Mouse (Mus musculus) forebrain, embryonic 13.5 days (tissue): ENCODE measurements at regions not wholly inside any gene's neighbourhood (a gene's known extent, or its start where the extent isn't known, plus 50 kb on each side); places are given as distances from the start of the nearest gene placed in this dataset.
"Not testable (repeated sequence)": the region's sequence is repeated elsewhere in the genome, so short reads cannot be mapped to it uniquely, and the experiment has no call there.

ENCODE experiments used
- ATAC-seq: fragments of 200-750 bp; cut with Nextera tagmentation; 2 replicates; pipeline ENCODE4 v1.8.0; 2017
- H3K27ac ChIP-seq: fragments of 300-500 bp; sonication (generic); 2 replicates; pipeline ENCODE4 v1.5.1; 2015; ENCODE audit warnings: inconsistent platforms, mild to moderate bottlenecking, moderate library complexity
- H3K27me3 ChIP-seq: fragments of 300-500 bp; sonication (generic); 2 replicates; pipeline ENCODE4 v1.6.1; 2015; ENCODE audit warnings: mild to moderate bottlenecking, inconsistent platforms
- H3K36me3 ChIP-seq: fragments of 300-500 bp; sonication (generic); 2 replicates; pipeline ENCODE4 v1.6.1; 2015; ENCODE audit warnings: mild to moderate bottlenecking, inconsistent platforms; ENCODE audit not compliant: poor library complexity, severe bottlenecking
- H3K4me1 ChIP-seq: fragments of 300-500 bp; sonication (generic); 2 replicates; pipeline ENCODE4 v1.6.1; 2015; ENCODE audit warnings: inconsistent platforms
- H3K4me2 ChIP-seq: fragments of 300-500 bp; sonication (generic); 2 replicates; pipeline ENCODE4 v1.6.1; 2015; ENCODE audit warnings: inconsistent platforms, mild to moderate bottlenecking, moderate library complexity
- H3K4me3 ChIP-seq: fragments of 300-500 bp; sonication (generic); 2 replicates; pipeline ENCODE4 v1.5.1; 2015; ENCODE audit warnings: mild to moderate bottlenecking, inconsistent platforms
- H3K9ac ChIP-seq: fragments of 300-500 bp; sonication (generic); 2 replicates; pipeline ENCODE4 v1.6.1; 2015; ENCODE audit warnings: mild to moderate bottlenecking, inconsistent platforms
- H3K9me3 ChIP-seq: fragments of 300-500 bp; sonication (generic); replicated peaks from 2 replicates; pipeline ENCODE4 v1.6.1; 2016; ENCODE audit warnings: inconsistent platforms
- WGBS: fragments of 180-500 bp; shearing (Covaris S2); methylation state at CpG from one replicate; pipeline ENCODE4 v1.1.7; 2015; 5-methylcytosine and 5-hydroxymethylcytosine counted together

DNA sequence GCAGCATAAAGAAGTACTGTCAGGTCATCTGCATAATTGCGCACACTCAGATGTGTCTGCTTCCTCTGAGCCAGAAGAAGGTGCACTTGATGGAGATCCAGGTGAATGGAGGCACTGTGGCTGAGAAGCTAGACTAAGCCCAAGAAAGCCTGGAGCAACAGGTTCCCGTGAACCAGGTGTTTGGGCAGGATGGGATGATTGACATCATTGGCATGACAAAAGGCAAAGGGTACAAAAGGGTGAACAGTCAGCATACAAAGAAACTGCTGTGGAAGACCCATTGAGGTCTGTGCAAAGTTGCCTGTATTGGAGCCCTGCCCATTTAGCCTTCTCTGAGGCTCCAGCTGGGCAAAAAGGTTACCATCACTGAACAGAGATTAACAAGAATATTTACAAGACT, 337.0 kb upstream of the Zfp960 start:
- WGBS: 91% methylated on average over 2 of the region's 2 CpGs
- H3K4me1 ChIP-seq: no peaks in the 10 kb centered on the region
- no peaks in the 10 kb centered on the region for H3K27me3 ChIP-seq
- H3K36me3 ChIP-seq: no peaks in the 10 kb centered on the region
- no peaks in the 10 kb centered on the region for H3K9me3 ChIP-seq
- H3K9ac ChIP-seq: no peak overlapping the region
- H3K4me2 ChIP-seq: no peak overlapping the region
- no peak overlapping the region for H3K4me3 ChIP-seq
- no peak for ATAC-seq
- H3K27ac ChIP-seq: no peak overlapping the region

- Histone ChIP-seq H3K4me2 (no peak overlapping the region), H3K27me3 (no peaks in the 10 kb centered on the region), H3K36me3 (no peaks in the 10 kb centered on the region), H3K4me3 (no peak overlapping the region), H3K9ac (no peak overlapping the region), H3K27ac (no peak overlapping the region), H3K9me3 (no peaks in the 10 kb centered on the region), H3K4me1 (no peaks in the 10 kb centered on the region)
- ATAC-seq: peak; percentile 50; the same call in 1 of the 2 replicates
- WGBS: 74% methylated on average over 4 of the region's 4 CpGs
Observed at GRCm38 (mm10) chr17:16753090-16753489, 310.8 kb upstream of the Zfp960 start.

- not testable (repeated sequence) for H3K9me3 ChIP-seq, H3K27me3 ChIP-seq, H3K4me1 ChIP-seq, H3K36me3 ChIP-seq, H3K27ac ChIP-seq, ATAC-seq, H3K9ac ChIP-seq, H3K4me3 ChIP-seq, H3K4me2 ChIP-seq
- WGBS: 97% methylated on average over 7 of the region's 7 CpGs
Observed at GRCm38 (mm10) chr17:16770587-16770986, 293.3 kb upstream of the Zfp960 start.

DNA sequence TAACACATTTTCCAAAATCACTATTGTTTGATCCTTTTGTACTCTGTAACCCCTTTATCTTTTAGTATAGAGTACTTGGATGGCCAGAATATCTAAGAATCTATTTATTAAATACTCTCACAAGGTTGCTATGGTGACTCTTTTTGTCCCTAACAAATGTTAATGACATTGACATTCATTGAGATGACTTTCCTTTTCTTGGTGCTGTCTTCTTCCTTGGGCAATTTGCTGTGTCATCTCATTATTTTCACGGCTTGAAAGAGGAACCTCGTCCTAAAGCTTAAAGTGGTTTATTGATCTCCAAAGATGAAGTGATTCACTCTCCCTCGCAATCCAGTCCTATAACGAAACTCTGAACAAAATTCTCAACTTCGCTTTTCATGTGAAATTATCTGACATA, 265.6 kb upstream of the Zfp960 start:
- Histone ChIP-seq H3K4me3 (no peak overlapping the region), H3K27ac (no peak overlapping the region), H3K9ac (no peak overlapping the region), H3K4me2 (no peak overlapping the region), H3K36me3 (no peaks in the 10 kb centered on the region), H3K9me3 (no peaks in the 10 kb centered on the region), H3K27me3 (no peaks in the 10 kb centered on the region), H3K4me1 (no peaks in the 10 kb centered on the region)
- 67% methylated on average over 5 of the region's 5 CpGs for WGBS
- ATAC-seq: no peak

DNA sequence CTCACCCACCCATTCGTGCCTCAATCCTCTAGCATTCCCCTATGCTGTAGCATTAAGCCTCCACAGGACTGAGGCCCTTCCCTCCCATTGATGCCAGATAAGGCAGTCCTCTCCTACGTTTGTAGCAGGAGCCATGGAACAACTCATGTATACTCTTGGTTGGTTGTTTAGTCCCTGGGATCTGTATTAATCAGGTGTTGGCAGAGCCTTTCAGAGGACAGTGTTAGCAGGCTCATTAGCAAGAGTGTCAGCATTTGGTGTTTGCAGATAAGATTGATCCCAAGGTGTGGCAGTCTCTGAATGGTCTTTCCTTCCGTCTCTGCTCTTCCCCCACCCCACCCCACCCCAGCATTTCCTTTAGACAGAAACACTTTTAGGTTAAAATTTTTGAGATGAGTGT, 258.9 kb upstream of the Zfp960 start:
- H3K27ac ChIP-seq: no peak overlapping the region
- 60% methylated on average over 3 of the region's 3 CpGs for WGBS
- no peaks in the 10 kb centered on the region for H3K4me1 ChIP-seq
- no peak overlapping the region for H3K9ac ChIP-seq
- H3K9me3 ChIP-seq: no peaks in the 10 kb centered on the region
- no peaks in the 10 kb centered on the region for H3K27me3 ChIP-seq
- H3K4me3 ChIP-seq: no peak overlapping the region
- ATAC-seq: no peak
- no peak overlapping the region for H3K4me2 ChIP-seq
- no peaks in the 10 kb centered on the region for H3K36me3 ChIP-seq

DNA sequence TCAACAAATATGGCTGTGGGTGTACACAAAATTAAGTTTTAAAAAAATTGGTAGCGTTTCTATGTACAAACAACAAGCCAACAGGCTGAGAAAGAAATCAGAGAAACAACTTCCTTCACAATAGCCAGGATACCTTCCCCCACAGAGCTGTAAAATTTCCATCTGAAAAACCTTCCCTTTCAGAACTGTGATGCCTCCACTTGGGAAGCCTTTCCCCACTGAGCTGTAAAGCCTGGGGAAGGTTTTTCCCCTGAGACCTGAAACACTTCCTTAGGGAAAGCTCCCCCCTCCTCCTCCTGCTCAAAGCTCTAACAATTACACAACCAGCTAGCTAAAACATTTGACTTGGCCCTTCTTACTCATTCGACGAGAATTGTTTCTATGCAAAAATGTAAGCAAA, 245.5 kb upstream of the Zfp960 start:
- Histone ChIP-seq H3K9ac (no peak overlapping the region), H3K4me3 (no peak overlapping the region), H3K36me3 (no peaks in the 10 kb centered on the region), H3K27ac (no peak overlapping the region), H3K4me2 (no peak overlapping the region), H3K27me3 (no peaks in the 10 kb centered on the region), H3K4me1 (no peaks in the 10 kb centered on the region), H3K9me3 (no peaks in the 10 kb centered on the region)
- WGBS: 25% methylated on average over 3 of the region's 3 CpGs
- ATAC-seq: no peak

DNA sequence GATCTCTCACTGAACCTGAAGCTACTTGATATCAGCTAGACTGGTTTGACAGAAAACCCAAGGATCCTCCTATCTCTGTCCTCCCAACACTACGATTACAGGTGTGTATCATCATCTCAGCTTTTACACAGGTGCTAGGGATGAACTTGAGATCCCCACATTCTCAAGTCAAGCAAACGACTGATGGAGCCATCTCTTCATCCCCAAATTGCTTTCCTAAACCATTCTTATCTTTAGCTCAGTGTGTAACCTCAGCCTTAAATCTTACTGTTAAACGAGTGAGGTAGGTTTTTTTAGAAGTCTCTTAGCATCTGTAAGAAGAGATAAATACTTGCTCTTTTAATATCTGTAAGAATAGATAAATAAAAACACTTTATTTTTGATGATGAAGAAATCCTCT, 242.2 kb upstream of the Zfp960 start:
- Histone ChIP-seq H3K4me1 (no peaks in the 10 kb centered on the region), H3K36me3 (no peaks in the 10 kb centered on the region), H3K9me3 (no peaks in the 10 kb centered on the region), H3K27ac (no peak overlapping the region), H3K4me2 (no peak overlapping the region), H3K9ac (no peak overlapping the region), H3K27me3 (no peaks in the 10 kb centered on the region), H3K4me3 (no peak overlapping the region)
- ATAC-seq: no peak
- WGBS: 85% methylated on average over 3 of the region's 3 CpGs

DNA sequence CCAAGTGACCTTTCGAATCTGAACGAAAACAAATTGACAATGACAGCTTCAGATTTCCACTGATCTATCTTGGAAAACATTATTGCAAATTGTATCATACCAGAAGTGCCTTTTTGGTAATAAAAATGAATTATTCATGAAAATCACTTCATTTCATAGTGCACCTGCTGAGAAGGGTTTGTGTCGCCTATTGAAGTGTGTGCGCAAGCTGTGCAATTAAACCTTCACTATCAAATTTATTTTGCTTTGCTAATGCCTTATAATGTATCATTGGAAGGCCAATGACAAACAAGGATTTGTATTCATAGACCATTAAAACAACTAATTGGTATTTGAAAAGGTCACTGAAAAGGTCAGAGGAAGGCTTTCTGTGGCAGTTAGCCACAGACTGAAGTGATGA, 224.8 kb upstream of the Zfp960 start:
- H3K4me2 ChIP-seq: no peak overlapping the region
- 75% methylated on average over 4 of the region's 4 CpGs for WGBS
- no peak overlapping the region for H3K27ac ChIP-seq
- no peak overlapping the region for H3K4me3 ChIP-seq
- H3K9ac ChIP-seq: no peak overlapping the region
- H3K4me1 ChIP-seq: no peaks in the 10 kb centered on the region
- ATAC-seq: peak; percentile 55; the same call in 1 of the 2 replicates
- H3K27me3 ChIP-seq: no peaks in the 10 kb centered on the region
- H3K36me3 ChIP-seq: no peaks in the 10 kb centered on the region
- no peaks in the 10 kb centered on the region for H3K9me3 ChIP-seq

DNA sequence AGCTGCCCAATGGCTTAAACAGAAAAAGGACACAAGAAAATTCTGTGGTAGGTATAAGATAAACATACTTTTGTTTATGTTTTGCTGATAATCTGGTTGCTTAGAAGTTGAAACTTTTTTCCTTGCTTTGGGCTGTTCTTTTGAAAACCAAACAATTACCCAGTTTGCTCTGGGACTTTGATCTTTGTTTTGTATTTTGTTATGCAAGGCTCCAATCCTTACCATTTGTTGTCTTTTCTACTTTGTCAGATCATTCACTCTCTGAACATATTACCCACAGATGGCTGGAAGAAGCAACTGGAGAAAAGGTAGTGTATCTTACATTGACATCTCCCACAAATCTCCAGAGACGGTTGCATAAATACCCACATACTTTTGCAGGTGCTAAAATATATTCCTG, 203.1 kb upstream of the Zfp960 start:
- Histone ChIP-seq H3K36me3 (no peaks in the 10 kb centered on the region), H3K4me2 (no peak overlapping the region), H3K4me3 (no peak overlapping the region), H3K9ac (no peak overlapping the region), H3K27me3 (no peaks in the 10 kb centered on the region), H3K4me1 (no peaks in the 10 kb centered on the region), H3K9me3 (no peaks in the 10 kb centered on the region), H3K27ac (no peak overlapping the region)
- no peak for ATAC-seq
- 74% methylated on average over 1 of the region's 1 CpGs for WGBS

DNA sequence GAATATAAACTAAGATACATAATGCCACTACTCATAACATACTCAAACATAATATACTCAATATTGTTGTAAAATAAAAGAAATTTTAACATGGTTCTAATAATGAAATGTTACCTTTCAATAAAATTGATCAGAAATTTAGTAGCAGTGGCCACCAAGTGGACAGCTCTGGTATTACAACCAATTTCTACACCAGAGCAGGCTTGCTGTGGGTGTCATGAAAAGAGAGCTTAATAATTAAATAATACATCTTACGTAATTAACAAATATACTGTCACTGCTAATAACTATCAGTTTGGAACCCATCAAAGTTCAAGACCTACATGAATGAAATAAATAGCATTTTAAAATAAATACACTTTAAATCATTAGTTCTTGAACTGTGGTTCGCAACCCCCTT, 163.1 kb upstream of the Zfp960 start:
- Histone ChIP-seq H3K4me2 (no peak overlapping the region), H3K4me1 (no peaks in the 10 kb centered on the region), H3K9ac (no peak overlapping the region), H3K36me3 (no peaks in the 10 kb centered on the region), H3K4me3 (no peak overlapping the region), H3K9me3 (no peaks in the 10 kb centered on the region), H3K27ac (no peak overlapping the region), H3K27me3 (no peaks in the 10 kb centered on the region)
- WGBS: 64% methylated on average over 2 of the region's 2 CpGs
- no peak for ATAC-seq

GRCm38 (mm10) chr17:16918191-16918590, 145.7 kb upstream of the Zfp960 start:
- Histone ChIP-seq H3K27ac (no peak overlapping the region), H3K36me3 (no peaks in the 10 kb centered on the region), H3K9ac (no peak overlapping the region), H3K27me3 (no peaks in the 10 kb centered on the region), H3K4me1 (no peaks in the 10 kb centered on the region), H3K4me2 (no peak overlapping the region), H3K9me3 (no peaks in the 10 kb centered on the region), H3K4me3 (no peak overlapping the region)
- ATAC-seq: no peak
- WGBS: 79% methylated on average over 2 of the region's 2 CpGs

GRCm38 (mm10) chr17:16926200-16926599, 137.7 kb upstream of the Zfp960 start:
- H3K36me3 ChIP-seq: no peaks in the 10 kb centered on the region
- no peak overlapping the region for H3K9ac ChIP-seq
- H3K9me3 ChIP-seq: no peaks in the 10 kb centered on the region
- ATAC-seq: no peak
- no peak overlapping the region for H3K27ac ChIP-seq
- no peak overlapping the region for H3K4me3 ChIP-seq
- H3K4me2 ChIP-seq: no peak overlapping the region
- no peaks in the 10 kb centered on the region for H3K27me3 ChIP-seq
- no peaks in the 10 kb centered on the region for H3K4me1 ChIP-seq

GRCm38 (mm10) chr17:16951092-16952016, 112.6 kb upstream of the Zfp960 start:
- not testable (repeated sequence) for H3K27me3 ChIP-seq, H3K4me1 ChIP-seq, H3K9me3 ChIP-seq, H3K36me3 ChIP-seq
- Histone ChIP-seq H3K4me2 (peak overlapping the region; percentile 50), H3K9ac (peak overlapping the region; percentile 37; the same call in 1 of the 2 replicates), H3K27ac (peak overlapping the region; percentile 67), H3K4me3 (peak overlapping the region; percentile 44)
- peak; percentile 100 for ATAC-seq
- WGBS: 2% methylated on average over 22 of the region's 26 CpGs
